Mouse (Mus musculus): ENCODE data around the gene Gm3336.

GRCm38 (mm10) chr8:70770748-70771147 lies 52.4 kb downstream of the Gm3336 start:
- TF ChIP-seq CTCF (IDR thresholded peaks at IDR 0.05; ENCODE audit: control insufficient read depth, insufficient read depth, insufficient read length) = no peak
- no peak for TF ChIP-seq MAX (IDR thresholded peaks at IDR 0.05)
- TF ChIP-seq MYOG (IDR thresholded peaks at IDR 0.05; ENCODE audit: control insufficient read depth, extremely low read depth, insufficient read length) = no peak
- no peak for TF ChIP-seq FOSL1 (IDR thresholded peaks at IDR 0.05; ENCODE audit: insufficient read depth, low read length, poor library complexity, severe bottlenecking)
- TF ChIP-seq MYOD1 (IDR thresholded peaks at IDR 0.05; ENCODE audit: control insufficient read depth, insufficient read length, low read depth) = no peak
- TF ChIP-seq USF1 (IDR thresholded peaks at IDR 0.05; ENCODE audit: low read depth) = no peak
- TF ChIP-seq CEBPB (IDR thresholded peaks at IDR 0.05; ENCODE audit: low read depth) = no peak

Measured in C2C12 (cell line).